Mouse (Mus musculus): ENCODE results near the gene Tmed11. TPM values are rescaled to one million over a fixed set of nuclear protein-coding genes. Genes with fewer than 3 reads are reported as not detected.
"Not testable (repeated sequence)": the region's sequence is repeated elsewhere in the genome, so short reads cannot be mapped to it uniquely, and the experiment has no call there.

Tmed11 gene
- total RNA-seq (2021), result not detected in 2 replicates
- long read RNA-seq, experiment 1, result 0 reads
- long read RNA-seq, experiment 2, result 0 reads

- not testable (repeated sequence) for DNase-seq
Measured at GRCm38 (mm10) chr5:108795263-108795662, at the start of gene Tmed11. TSS of gene Tmed11 (minus strand) at chr5:108795363.

DNA sequence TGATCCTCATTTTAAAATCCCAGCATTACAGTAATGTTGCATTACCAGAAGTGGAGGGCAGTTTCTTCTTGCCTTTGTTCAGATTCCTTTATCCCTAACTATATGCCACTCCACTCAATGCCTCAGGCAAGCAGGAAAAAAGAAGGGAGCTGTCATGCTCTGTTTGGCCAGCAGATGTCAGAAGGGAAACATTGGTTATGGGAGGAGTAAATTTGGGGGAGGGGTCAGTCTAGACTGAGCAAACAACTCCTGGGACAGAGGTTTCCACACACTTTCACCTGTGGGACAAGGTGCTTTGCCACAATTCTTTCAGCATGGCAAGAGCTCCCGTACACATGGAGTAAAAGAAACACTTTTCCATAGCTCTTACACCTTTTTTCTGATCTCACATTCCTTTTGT, 41.0 kb upstream of the Tmed11 start:
- peak; percentile 54 for DNase-seq

DNA sequence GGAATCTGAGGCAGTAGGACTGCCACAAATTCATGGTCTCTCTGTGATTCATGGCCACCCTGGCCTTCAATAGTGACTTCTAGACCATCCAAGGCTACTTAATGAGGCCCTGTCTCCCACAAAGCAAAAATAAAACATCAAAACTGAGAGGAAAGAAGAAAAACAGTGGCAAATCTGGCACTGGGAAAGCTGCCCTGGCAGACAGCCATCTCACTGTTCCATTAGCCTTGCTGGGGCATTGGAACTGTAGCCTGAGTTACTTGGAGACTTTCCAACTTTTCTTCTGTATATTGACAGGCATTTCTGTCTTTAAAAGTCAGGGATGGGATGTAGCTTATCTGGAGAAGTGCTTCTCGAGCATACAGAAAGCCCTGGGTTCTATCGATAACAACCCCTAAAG, 28.1 kb upstream of the Tmed11 start:
- DNase-seq, result peak; percentile 79

GRCm38 (mm10) chr5:108808750-108809149, 13.6 kb upstream of the Tmed11 start, which contains the start of gene Vmn2r8:
TSS of gene Vmn2r8 (minus strand) at chr5:108808850.
- DNase-seq, result not testable (repeated sequence)

DNA sequence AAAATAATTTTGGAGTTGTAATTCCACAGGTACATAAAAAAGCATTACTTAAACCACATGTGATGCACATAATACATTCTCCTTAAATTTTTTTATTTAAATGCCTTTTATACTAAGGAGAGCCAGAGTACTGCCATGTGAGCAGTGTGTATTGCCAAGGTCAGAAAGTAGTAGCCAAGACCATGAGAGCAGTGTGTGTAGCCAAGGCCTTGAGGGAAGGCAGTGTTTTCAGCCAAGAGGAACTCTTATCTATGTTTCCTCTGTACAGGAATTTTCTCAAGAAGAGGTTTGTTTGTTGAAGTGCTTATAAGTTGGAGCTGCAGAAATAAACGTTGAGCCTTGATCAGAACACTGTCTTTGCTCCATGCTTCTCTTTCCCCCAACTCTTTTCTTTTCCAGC, 8.5 kb upstream of the Tmed11 start:
- DNase-seq, result peak; percentile 4

DNA sequence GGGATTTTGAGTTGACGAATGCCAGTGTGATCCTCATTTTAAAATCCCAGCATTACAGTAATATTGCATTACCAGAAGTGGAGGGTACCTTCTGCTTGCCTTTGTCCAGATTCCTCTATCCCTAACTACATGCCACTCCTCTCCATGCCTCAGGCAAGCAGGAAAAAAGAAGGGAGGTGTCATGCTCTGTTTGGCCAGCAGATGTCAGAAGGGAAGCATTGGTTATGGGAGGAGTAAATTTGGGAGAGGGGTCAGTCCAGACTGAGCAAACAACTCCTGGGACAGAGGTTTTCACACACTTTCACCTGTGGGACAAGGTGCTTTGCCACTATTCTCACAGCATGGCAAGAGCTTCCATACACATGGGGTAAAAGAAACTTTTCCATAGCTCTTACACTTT, 4.8 kb downstream of the Tmed11 start:
- DNase-seq, result peak; percentile 47

DNA sequence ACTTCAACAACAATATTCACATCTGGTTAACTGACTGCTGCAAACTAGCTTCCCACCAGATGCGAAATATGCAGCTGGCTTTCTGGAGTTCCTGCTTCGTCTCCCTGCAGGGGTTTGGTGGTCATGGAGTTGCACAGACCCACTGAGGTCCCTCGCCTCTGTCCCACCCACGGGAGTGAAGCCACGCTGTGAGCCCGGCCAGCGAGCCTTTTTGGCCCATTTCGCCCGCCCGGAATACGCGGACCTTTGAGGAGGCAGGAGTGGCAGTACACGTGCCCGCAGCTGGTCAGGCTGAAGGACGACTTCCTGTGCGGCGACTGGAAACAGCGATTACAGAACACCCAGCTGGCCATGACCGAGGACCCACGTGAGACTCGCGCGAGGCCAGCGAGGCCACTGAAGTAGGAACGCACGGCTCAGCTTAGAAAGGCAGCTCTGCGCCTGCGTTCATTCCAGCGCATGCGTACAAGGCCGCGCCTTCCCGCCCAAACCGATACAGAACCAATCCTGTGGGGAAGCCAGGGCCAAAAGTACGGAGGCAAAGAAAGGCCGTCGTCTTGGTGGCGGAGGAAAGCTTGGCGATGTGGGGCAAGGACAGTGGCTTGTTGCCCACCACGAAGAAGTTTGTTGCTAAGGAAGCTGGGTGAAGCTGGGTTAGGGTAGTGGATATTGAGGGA, 20.4 kb downstream of the Tmed11 start, which contains the start of gene Rnf212:
Gene Rnf212, minus strand, starts transcription at position 353 of the 677 bp plus-strand sequence.
- DNase-seq, result no peak

DNA sequence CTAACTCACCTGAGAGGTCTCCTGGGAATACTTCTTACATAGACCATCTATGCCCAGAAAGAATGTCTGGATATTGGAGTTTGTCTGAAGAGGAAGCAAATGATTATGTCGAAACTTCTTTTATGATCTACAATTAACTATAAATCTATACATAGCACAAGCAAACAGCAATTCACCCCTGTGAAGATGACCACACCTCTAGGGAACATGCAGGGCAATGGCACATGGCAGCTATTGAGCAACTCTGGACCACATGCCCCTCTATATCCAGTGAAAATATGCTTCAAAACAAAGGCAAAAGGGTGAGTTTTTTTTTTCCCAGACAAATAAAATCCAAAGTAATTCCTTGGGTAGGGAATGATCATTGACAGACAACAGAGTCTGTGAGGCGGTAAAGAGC, 35.2 kb downstream of the Tmed11 start:
- no peak for DNase-seq

GRCm38 (mm10) chr5:108758396-108758795, 36.8 kb downstream of the Tmed11 start:
- peak; percentile 50 for DNase-seq

- DNase-seq, result not testable (repeated sequence)
Measured at GRCm38 (mm10) chr5:108751258-108751657, 43.9 kb downstream of the Tmed11 start.

DNA sequence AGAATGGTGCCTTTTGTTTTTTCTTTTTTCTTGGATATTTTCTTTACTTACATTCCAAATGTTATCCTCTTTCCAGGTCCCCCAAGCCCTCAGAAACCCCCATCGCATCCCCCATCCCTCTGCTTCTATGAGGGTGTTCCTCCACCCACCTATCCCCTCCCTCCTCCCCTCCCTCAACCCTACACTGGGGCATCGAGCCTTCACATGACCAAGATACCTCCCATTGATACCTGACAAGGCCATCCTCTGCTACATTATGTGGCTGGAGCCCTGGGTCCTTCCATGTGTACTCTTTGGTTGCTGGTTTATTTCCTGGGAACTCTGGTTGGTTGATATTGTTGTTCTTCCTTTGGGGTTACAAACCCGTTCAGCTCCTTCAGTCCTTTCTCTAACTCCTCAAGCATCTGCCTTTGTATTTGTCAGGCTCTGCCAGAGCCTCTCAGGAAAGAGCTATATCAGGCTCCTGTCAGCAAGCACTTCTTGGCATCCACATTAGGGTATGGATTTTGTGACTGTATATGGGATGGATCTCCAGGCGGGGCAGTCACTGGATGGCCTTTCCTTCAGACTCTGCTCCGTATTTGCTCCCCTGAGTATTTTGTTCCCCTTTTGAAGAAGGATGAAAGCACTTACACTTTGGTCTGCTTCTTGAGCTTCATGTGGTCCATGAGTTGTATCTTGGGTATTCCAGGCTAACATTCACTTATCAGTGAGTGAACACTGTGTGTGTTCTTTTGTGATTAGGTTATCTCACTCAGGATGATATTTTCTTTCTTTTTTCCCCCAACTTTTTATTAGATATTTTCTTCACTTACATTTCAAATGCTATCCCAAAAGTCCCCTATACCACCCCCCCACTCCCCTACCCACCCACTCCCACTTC, 44.6 kb downstream of the Tmed11 start:
- DNase-seq, result no peak

GRCm38 (mm10) chr5:108744629-108745028, 50.5 kb downstream of the Tmed11 start:
- no peak for DNase-seq

GRCm38 (mm10) chr5:108743856-108744255, 51.3 kb downstream of the Tmed11 start:
- no peak for DNase-seq

GRCm38 (mm10) chr5:108742596-108742995, 52.6 kb downstream of the Tmed11 start:
- no peak for DNase-seq

DNA sequence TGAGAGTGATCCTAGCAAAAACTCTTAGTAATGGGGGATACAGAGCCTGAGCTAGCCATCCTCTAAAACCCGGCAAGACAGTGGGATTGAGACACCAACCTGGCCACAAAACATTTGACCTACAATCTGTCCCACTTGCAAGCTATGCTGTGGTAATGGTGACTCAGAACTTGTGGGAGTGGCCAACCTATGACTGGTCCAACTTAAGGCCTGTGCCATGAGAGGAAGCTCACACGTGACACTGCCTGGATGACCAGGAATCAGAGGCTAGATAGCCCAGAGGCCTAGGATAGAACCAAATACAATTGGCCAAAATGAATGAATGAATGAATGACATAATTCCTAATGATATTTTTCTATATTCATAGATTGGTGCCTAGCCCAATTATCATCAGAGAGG, 53.3 kb downstream of the Tmed11 start:
- DNase-seq, result no peak

DNA sequence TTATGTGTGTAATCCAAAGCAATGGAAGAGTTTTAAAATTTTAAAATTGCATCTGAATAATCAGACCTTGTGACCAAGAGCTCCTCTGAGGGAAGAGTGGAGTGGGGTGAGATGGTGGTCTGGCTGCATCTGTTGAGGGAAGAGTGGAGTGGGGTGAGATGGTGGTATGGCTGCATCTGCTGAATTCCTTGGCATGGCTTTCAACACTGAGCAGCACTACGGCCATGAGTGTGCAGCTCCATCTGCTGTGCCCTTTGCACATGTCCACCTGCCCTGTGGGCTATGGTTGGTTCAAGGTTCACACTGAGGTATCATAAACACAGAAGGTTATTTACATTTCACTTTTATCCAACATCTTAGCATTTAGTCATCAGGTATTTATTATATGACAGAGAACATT, 67.7 kb downstream of the Tmed11 start:
- DNase-seq, result no peak

Other genes starting within 250 kb of the Tmed11 start
- gene Cplx1, start 245.3 kb downstream of the Tmed11 start, total RNA-seq (2021), result 3.9 and 8.3 TPM in 2 replicates
- 73.1 and 74.9 TPM in 2 replicates for gene Gak, start 165.6 kb downstream of the Tmed11 start, total RNA-seq (2021)
- 19.5 and 22.3 TPM in 2 replicates for gene Tmem175, start 165.6 kb downstream of the Tmed11 start, total RNA-seq (2021)
- 12.6 and 13.7 TPM in 2 replicates for gene Idua, start 135.0 kb downstream of the Tmed11 start, total RNA-seq (2021)
- gene Dgkq, start 125.7 kb downstream of the Tmed11 start, total RNA-seq (2021), result 15.2 and 24.1 TPM in 2 replicates
- 0.98 and 16.7 TPM in 2 replicates for gene Slc26a1, start 119.8 kb downstream of the Tmed11 start, total RNA-seq (2021)
- 39.0 and 44.7 TPM in 2 replicates for gene Fgfrl1, start 103.0 kb downstream of the Tmed11 start, total RNA-seq (2021)
- 0.56 TPM in 1 of 2 replicates, not detected in the other for gene Rnf212, start 20.4 kb downstream of the Tmed11 start, total RNA-seq (2021)
- not detected in 2 replicates for gene Vmn2r8, start 13.5 kb upstream of the Tmed11 start, total RNA-seq (2021)
- not detected in 2 replicates for gene Vmn2r9, start 57.2 kb upstream of the Tmed11 start, total RNA-seq (2021)
- not detected in 2 replicates for gene Vmn2r10, start 211.2 kb upstream of the Tmed11 start, total RNA-seq (2021)